Mouse (Mus musculus) lung, embryonic 15.5 days (tissue): ENCODE measurements around the gene Olfr325. TPM values are rescaled to one million over a fixed set of nuclear protein-coding genes. Genes with fewer than 3 reads are reported as not detected.
"Not testable (repeated sequence)": the region's sequence is repeated elsewhere in the genome, so short reads cannot be mapped to it uniquely, and the experiment has no call there.

ENCODE experiments used
- ATAC-seq: fragments of 200-750 bp; cut with Nextera tagmentation; 2 replicates; pipeline ENCODE4 v1.8.0; 2017; ENCODE audit warnings: moderate number of reproducible peaks, borderline replicate concordance; ENCODE audit not compliant: low FRiP score, low TSS enrichment; ENCODE audit errors: extremely low read depth
- H3K27ac ChIP-seq: fragments of 300-500 bp; sonication (generic); 2 replicates; pipeline ENCODE4 v1.5.1; 2015; ENCODE audit warnings: moderate library complexity, mild to moderate bottlenecking, inconsistent platforms
- H3K27me3 ChIP-seq: fragments of 300-500 bp; sonication (generic); 2 replicates; pipeline ENCODE4 v1.6.1; 2015; ENCODE audit warnings: inconsistent platforms
- H3K36me3 ChIP-seq: fragments of 300-500 bp; sonication (generic); 2 replicates; pipeline ENCODE4 v1.6.1; 2015; ENCODE audit warnings: inconsistent platforms
- H3K4me1 ChIP-seq: fragments of 300-500 bp; sonication (generic); 2 replicates; pipeline ENCODE4 v1.6.1; 2015; ENCODE audit warnings: inconsistent platforms
- H3K4me2 ChIP-seq: fragments of 300-500 bp; sonication (generic); 2 replicates; pipeline ENCODE4 v1.6.1; 2015; ENCODE audit warnings: inconsistent platforms, mild to moderate bottlenecking, moderate library complexity
- H3K4me3 ChIP-seq: fragments of 300-500 bp; sonication (generic); 2 replicates; pipeline ENCODE4 v1.5.1; 2015; ENCODE audit warnings: mild to moderate bottlenecking, inconsistent platforms
- H3K9ac ChIP-seq: fragments of 300-500 bp; sonication (generic); 2 replicates; pipeline ENCODE4 v1.6.1; 2015; ENCODE audit warnings: inconsistent platforms
- H3K9me3 ChIP-seq: fragments of 300-500 bp; sonication (generic); 2 replicates; pipeline ENCODE4 v1.6.1; 2016; ENCODE audit warnings: inconsistent platforms
- WGBS: fragments of 180-500 bp; shearing (Covaris S2); methylation state at CpG from one replicate; pipeline ENCODE4 v1.1.7; 2015; 5-methylcytosine and 5-hydroxymethylcytosine counted together
- polyA plus RNA-seq: library from polyadenylated mRNA; unstranded; fragments of >200 nt; fragmentation: Nextera tagmentation; extraction: Ambion mirVana; gene quantifications from 2 replicates; pipeline ENCODE4 v1.2.1, GENCODE M21; 2015

Gene Olfr325
- polyA plus RNA-seq, result not detected in 2 replicates

GRCm38 (mm10) chr11:58577430-58577829 lies at the start of gene Olfr325:
Gene Olfr325, plus strand, starts transcription at chr11:58577730.
- H3K9ac ChIP-seq, result no peak within 1 kb of the TSS
- no peak for ATAC-seq
- H3K27me3 ChIP-seq, result no peaks in the 10 kb centered on the region
- WGBS, result 68% methylated on average over 1 of the region's 1 CpGs
- H3K4me1 ChIP-seq, result no peaks in the 10 kb centered on the region
- no peak within 1 kb of the TSS for H3K27ac ChIP-seq
- no peaks in the 10 kb centered on the region for H3K9me3 ChIP-seq
- H3K4me2 ChIP-seq, result no peak within 1 kb of the TSS
- no peaks in the 10 kb centered on the region for H3K36me3 ChIP-seq
- no peak within 1 kb of the TSS for H3K4me3 ChIP-seq

GRCm38 (mm10) chr11:58534736-58535135 lies 42.8 kb upstream of the Olfr325 start, which contains the start of gene Olfr330:
Gene Olfr330, minus strand, starts transcription at chr11:58534836.
- H3K9ac ChIP-seq, H3K9me3 ChIP-seq, ATAC-seq, H3K4me3 ChIP-seq, H3K36me3 ChIP-seq, H3K4me1 ChIP-seq, H3K4me2 ChIP-seq, H3K27ac ChIP-seq, H3K27me3 ChIP-seq: not testable (repeated sequence)

GRCm38 (mm10) chr11:58546322-58546721 lies 31.2 kb upstream of the Olfr325 start, which contains the start of gene Olfr329-ps:
Gene Olfr329-ps, minus strand, starts transcription at chr11:58546422.
- Histone ChIP-seq H3K27ac (no peak within 1 kb of the TSS), H3K27me3 (no peaks in the 10 kb centered on the region)

DNA sequence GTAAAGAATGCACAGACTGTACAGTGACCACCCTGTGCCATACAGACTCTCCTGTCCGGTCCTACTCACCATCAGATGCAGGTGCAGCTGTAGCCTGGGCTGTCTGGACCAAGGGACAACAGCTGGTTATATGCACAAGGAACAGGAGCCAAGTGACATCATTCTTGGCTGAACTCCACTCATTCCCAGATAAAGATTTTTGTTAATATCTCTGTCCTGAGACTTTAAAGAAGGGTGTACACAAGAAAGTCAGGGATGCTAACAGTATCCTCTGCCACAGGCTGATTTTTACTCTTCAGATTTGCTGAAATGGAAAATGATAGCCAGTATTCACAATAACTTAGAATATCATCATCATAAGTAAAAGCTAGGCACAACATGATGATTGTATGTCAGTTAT lies 22.0 kb upstream of the Olfr325 start, which contains the start of gene Olfr328:
Gene Olfr328, minus strand, starts transcription at position 101 of the 400 bp plus-strand sequence.
- H3K4me1 ChIP-seq, result no peaks in the 10 kb centered on the region
- WGBS, result 81% methylated on average over 1 of the region's 1 CpGs
- no peak within 1 kb of the TSS for H3K4me3 ChIP-seq
- H3K27me3 ChIP-seq, result no peaks in the 10 kb centered on the region
- no peak for ATAC-seq
- no peak within 1 kb of the TSS for H3K27ac ChIP-seq
- no peak within 1 kb of the TSS for H3K4me2 ChIP-seq
- no peaks in the 10 kb centered on the region for H3K36me3 ChIP-seq
- H3K9me3 ChIP-seq, result no peaks in the 10 kb centered on the region
- no peak within 1 kb of the TSS for H3K9ac ChIP-seq

More at GRCm38 (mm10) chr11:58546322-58546721, 31.2 kb upstream of the Olfr325 start, which contains the start of gene Olfr329-ps:
- no peak within 1 kb of the TSS for H3K4me3 ChIP-seq
- no peaks in the 10 kb centered on the region for H3K9me3 ChIP-seq
- no peak for ATAC-seq
- no peaks in the 10 kb centered on the region for H3K4me1 ChIP-seq
- no peak within 1 kb of the TSS for H3K4me2 ChIP-seq
- H3K36me3 ChIP-seq, result no peaks in the 10 kb centered on the region
- 64% methylated on average over 5 of the region's 5 CpGs for WGBS
- H3K9ac ChIP-seq, result no peak within 1 kb of the TSS

DNA sequence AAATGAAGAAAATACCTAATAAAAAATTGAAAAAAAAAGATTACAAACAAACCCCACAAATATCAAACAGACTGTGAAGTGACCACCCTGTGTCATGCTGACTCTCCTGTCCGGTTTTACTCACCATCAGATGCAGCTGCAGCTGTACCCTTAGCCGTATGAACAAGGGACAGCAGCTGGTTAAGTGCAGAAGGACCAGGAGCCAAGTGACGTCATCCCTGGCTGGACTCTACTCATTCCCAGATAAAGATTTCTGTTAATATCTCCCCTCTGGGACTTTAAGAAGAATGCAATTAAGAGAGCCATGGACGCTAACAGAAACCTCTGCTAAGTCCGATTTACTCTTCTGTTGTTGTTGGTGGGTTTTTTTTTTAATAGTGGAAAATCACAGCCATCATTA lies 7.1 kb upstream of the Olfr325 start, which contains the start of gene Olfr224:
Gene Olfr224, minus strand, starts transcription at position 149 of the 400 bp plus-strand sequence.
- Histone ChIP-seq H3K36me3 (no peaks in the 10 kb centered on the region), H3K27me3 (no peaks in the 10 kb centered on the region), H3K9me3 (no peaks in the 10 kb centered on the region), H3K4me3 (no peak within 1 kb of the TSS), H3K9ac (no peak within 1 kb of the TSS), H3K27ac (no peak within 1 kb of the TSS), H3K4me1 (no peaks in the 10 kb centered on the region), H3K4me2 (no peak within 1 kb of the TSS)
- no peak for ATAC-seq
- WGBS, result 66% methylated on average over 5 of the region's 5 CpGs

DNA sequence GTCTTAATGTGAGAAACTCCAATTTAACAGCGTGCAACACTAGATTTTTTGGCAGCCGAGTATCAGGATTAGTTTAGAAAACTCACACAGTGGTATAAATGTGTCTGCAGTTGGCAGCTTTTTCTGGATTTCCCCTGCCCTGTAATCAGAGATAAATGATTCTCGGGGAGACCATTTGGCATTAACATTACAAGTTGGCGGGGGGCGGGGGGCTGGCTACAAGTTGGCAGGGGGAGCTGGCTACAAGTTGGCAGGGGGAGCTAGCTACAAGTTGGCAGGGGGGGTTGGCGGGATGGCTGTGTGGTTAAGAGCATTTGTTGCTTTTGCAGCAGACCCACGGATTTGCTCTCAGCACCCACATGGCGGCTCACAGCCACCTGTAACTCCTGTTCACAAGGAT lies 1.1 kb downstream of the Olfr325 start:
- WGBS, result 60% methylated on average over 8 of the region's 8 CpGs

GRCm38 (mm10) chr11:58587898-58588348 lies 10.4 kb downstream of the Olfr325 start:
- no peaks in the 10 kb centered on the region for H3K4me1 ChIP-seq
- no peaks in the 10 kb centered on the region for H3K27me3 ChIP-seq
- no peak overlapping the region for H3K9ac ChIP-seq
- no peak for ATAC-seq
- no peak overlapping the region for H3K4me3 ChIP-seq
- H3K4me2 ChIP-seq, result no peak overlapping the region
- H3K9me3 ChIP-seq, result no peaks in the 10 kb centered on the region
- no peaks in the 10 kb centered on the region for H3K36me3 ChIP-seq
- H3K27ac ChIP-seq, result no peak overlapping the region
- 67% methylated on average over 7 of the region's 7 CpGs for WGBS

More for the DNA sequence above, 1.1 kb downstream of the Olfr325 start:
- ATAC-seq, result no peak
- Histone ChIP-seq H3K9me3 (no peaks in the 10 kb centered on the region), H3K36me3 (no peaks in the 10 kb centered on the region), H3K4me2 (no peak overlapping the region), H3K27ac (no peak overlapping the region), H3K4me3 (no peak overlapping the region), H3K27me3 (no peaks in the 10 kb centered on the region), H3K4me1 (no peaks in the 10 kb centered on the region), H3K9ac (no peak overlapping the region)

DNA sequence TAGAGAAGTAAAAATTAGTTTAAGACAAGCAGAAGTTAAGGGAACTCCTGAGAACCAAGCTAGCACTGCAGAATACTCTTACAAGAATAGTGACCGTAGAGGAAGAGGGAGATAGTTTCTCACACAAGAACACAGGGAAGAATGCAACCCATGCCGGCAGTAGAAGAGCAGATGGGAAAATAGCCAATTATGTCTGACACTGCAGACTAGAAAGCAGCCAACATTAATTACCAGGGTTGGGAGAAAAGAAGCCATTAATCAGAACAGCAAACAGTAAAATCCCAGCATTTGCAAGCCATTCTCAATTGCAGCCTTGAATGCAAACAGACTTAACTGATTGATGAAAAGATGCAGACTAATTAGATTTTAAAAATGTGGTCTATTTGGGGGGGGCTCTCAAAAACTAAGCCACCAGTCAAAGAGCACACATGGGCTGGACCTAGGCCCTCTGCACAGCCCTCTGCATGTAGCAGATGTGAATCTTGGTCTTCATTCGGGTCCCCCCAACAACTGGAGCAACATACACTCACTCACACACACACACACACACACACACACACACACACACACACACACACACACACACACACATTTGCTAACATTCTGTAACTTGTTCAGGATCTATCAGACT lies 11.2 kb downstream of the Olfr325 start:
- ATAC-seq, result no peak
- no peak overlapping the region for H3K4me2 ChIP-seq
- no peaks in the 10 kb centered on the region for H3K36me3 ChIP-seq
- no peaks in the 10 kb centered on the region for H3K4me1 ChIP-seq
- 60% methylated on average over 3 of the region's 3 CpGs for WGBS
- H3K27ac ChIP-seq, result no peak overlapping the region
- H3K9ac ChIP-seq, result no peak overlapping the region
- H3K9me3 ChIP-seq, result no peaks in the 10 kb centered on the region
- no peaks in the 10 kb centered on the region for H3K27me3 ChIP-seq
- H3K4me3 ChIP-seq, result no peak overlapping the region

- no peak within 1 kb of the TSS for H3K4me2 ChIP-seq
- H3K9ac ChIP-seq, result no peak within 1 kb of the TSS
- no peak within 1 kb of the TSS for H3K4me3 ChIP-seq
- WGBS, result 76% methylated on average over 6 of the region's 6 CpGs
- H3K9me3 ChIP-seq, result no peaks in the 10 kb centered on the region
- no peak within 1 kb of the TSS for H3K27ac ChIP-seq
- no peak for ATAC-seq
- no peaks in the 10 kb centered on the region for H3K4me1 ChIP-seq
- H3K27me3 ChIP-seq, result no peaks in the 10 kb centered on the region
- H3K36me3 ChIP-seq, result no peaks in the 10 kb centered on the region
These were observed 17.3 kb downstream of the Olfr325 start, which contains the start of gene Olfr324 for GRCm38 (mm10) chr11:58594814-58595213. Gene Olfr324, plus strand, starts transcription at chr11:58595114.

DNA sequence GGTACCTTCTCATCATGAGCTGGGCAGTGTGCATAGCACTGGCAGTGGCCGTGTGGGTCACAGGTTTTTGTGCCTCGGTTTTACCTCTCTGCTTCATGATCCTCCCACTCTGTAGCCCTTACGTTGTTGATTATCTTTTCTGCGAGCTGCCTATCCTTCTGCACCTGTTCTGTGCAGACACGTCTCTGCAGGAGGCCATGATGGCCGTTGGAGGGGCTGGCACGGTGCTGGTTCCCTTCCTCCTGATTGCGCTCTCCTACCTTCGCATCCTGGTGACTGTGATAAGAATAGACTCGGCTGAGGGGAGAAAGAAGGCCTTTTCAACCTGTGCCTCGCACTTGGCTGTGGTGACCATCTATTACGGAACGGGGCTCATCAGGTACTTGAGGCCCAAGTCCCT lies 20.3 kb downstream of the Olfr325 start:
- Histone ChIP-seq H3K4me3 (no peak overlapping the region), H3K27ac (no peak overlapping the region), H3K4me1 (no peaks in the 10 kb centered on the region), H3K4me2 (no peak overlapping the region), H3K9ac (no peak overlapping the region), H3K36me3 (no peaks in the 10 kb centered on the region), H3K9me3 (no peaks in the 10 kb centered on the region), H3K27me3 (no peaks in the 10 kb centered on the region)
- no peak for ATAC-seq
- 79% methylated on average over 13 of the region's 13 CpGs for WGBS

GRCm38 (mm10) chr11:58602062-58602461 lies 24.5 kb downstream of the Olfr325 start:
- Histone ChIP-seq H3K36me3 (no peaks in the 10 kb centered on the region), H3K4me3 (no peak overlapping the region), H3K4me2 (no peak overlapping the region), H3K4me1 (no peaks in the 10 kb centered on the region), H3K9me3 (no peaks in the 10 kb centered on the region), H3K27me3 (no peaks in the 10 kb centered on the region), H3K9ac (no peak overlapping the region), H3K27ac (no peak overlapping the region)
- ATAC-seq, result no peak

DNA sequence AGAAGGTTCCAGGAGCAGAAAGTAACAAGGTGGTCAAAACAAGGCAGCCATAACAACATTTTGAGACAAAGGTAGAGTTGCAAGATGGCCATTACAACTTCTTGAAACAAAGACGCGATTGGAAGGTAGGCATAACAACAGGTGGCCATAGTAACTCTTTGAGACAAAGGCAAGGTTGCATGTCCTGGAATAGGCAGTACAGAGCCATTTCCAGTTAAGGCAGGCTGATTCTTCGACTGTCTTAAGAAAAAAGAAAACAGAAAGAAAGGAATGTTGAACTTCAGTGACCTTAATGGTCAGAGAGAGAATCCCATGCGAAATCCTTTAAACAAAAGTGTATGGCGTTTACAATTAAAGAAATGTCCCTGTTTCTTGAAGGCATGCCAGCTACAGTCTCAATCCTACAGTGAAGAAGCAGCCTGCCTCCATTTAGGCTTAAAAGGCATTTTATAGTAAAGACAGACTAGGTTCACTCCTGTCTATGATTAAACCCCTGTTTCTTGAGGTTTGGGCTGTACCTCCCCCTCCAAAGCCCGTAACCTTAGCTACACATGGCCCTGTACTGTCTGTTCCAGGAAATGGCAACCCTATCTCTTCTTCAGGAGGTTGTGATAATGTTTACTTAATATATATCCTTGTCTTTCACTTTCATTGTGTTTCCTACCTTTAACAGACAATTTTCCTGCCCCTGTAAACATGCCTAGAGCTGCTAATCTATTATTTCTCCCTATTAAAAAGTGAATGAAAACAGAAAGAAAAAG lies 25.4 kb downstream of the Olfr325 start:
- ATAC-seq, result no peak
- no peaks in the 10 kb centered on the region for H3K4me1 ChIP-seq
- H3K9me3 ChIP-seq, result no peaks in the 10 kb centered on the region
- no peak overlapping the region for H3K4me2 ChIP-seq
- WGBS, result 62% methylated on average over 6 of the region's 6 CpGs
- H3K27ac ChIP-seq, result no peak overlapping the region
- no peaks in the 10 kb centered on the region for H3K36me3 ChIP-seq
- no peaks in the 10 kb centered on the region for H3K27me3 ChIP-seq
- no peak overlapping the region for H3K9ac ChIP-seq
- no peak overlapping the region for H3K4me3 ChIP-seq
